Mouse (Mus musculus) hindbrain, embryonic 11.5 days (tissue): ENCODE measurements around the gene Rpl36al. TPM values are rescaled to one million over a fixed set of nuclear protein-coding genes. Genes with fewer than 3 reads are reported as not detected.

ENCODE experiments used
- ATAC-seq: fragments of 200-750 bp; cut with Nextera tagmentation; 2 replicates; pipeline ENCODE4 v1.8.0; 2017; ENCODE audit warnings: mild to moderate bottlenecking, moderate TSS enrichment, moderate library complexity; ENCODE audit not compliant: low FRiP score
- DNase-seq: peaks from one replicate; pipeline ENCODE4 v3.0.0-alpha.2; 2015; ENCODE audit warnings: low spot score
- H3K27ac ChIP-seq: fragments of 300-500 bp; sonication (generic); 2 replicates; pipeline ENCODE4 v1.5.1; 2014; ENCODE audit warnings: mild to moderate bottlenecking, low read depth, low read length
- H3K27me3 ChIP-seq: fragments of 300-500 bp; sonication (generic); 2 replicates; pipeline ENCODE4 v1.6.1; 2014; ENCODE audit warnings: mild to moderate bottlenecking, low read length, moderate library complexity, mixed read lengths; ENCODE audit not compliant: control insufficient read depth, insufficient read depth
- H3K36me3 ChIP-seq: fragments of 300-500 bp; sonication (generic); 2 replicates; pipeline ENCODE4 v1.6.1; 2014; ENCODE audit warnings: mild to moderate bottlenecking, low read length, moderate library complexity, mixed read lengths; ENCODE audit not compliant: control insufficient read depth, insufficient read depth
- H3K4me1 ChIP-seq: fragments of 300-500 bp; sonication (generic); replicated peaks from 2 replicates; pipeline ENCODE4 v1.6.1; 2014; ENCODE audit warnings: low read length, mixed read lengths; ENCODE audit not compliant: control insufficient read depth, insufficient read depth
- H3K4me2 ChIP-seq: fragments of 300-500 bp; sonication (generic); replicated peaks from 2 replicates; pipeline ENCODE4 v1.6.1; 2014; ENCODE audit warnings: mild to moderate bottlenecking, low read depth, low read length
- H3K4me3 ChIP-seq: fragments of 300-500 bp; sonication (generic); 2 replicates; pipeline ENCODE4 v1.5.1; 2014; ENCODE audit warnings: low read depth, low read length
- H3K9ac ChIP-seq: fragments of 300-500 bp; sonication (generic); 2 replicates; pipeline ENCODE4 v1.6.1; 2014; ENCODE audit warnings: low read depth, low read length
- H3K9me3 ChIP-seq: fragments of 300-500 bp; sonication (generic); 2 replicates; pipeline ENCODE4 v1.6.1; 2016; ENCODE audit warnings: low read length; ENCODE audit not compliant: control insufficient read depth
- WGBS: fragments of 180-500 bp; shearing (Covaris S2); extraction: QIAGEN DNeasy Blood & Tissue Kit; methylation state at CpG from one replicate; pipeline ENCODE4 v1.1.7; 2014; 5-methylcytosine and 5-hydroxymethylcytosine counted together
- polyA plus RNA-seq: library from polyadenylated mRNA; unstranded; fragments of >200 nt; fragmentation: Nextera tagmentation; extraction: Ambion mirVana; gene quantifications from 2 replicates; pipeline ENCODE4 v1.2.1, GENCODE M21; 2014

The Rpl36al gene
- polyA plus RNA-seq, 1 experiment from 2014 or later: 461 TPM

- H3K4me3 ChIP-seq: peak overlapping the region; percentile 87
- H3K36me3 ChIP-seq: peaks cover 2% of the 10 kb centered on the region; the same call in 1 of the 2 replicates
- H3K27ac ChIP-seq: peak overlapping the region; percentile 90
- H3K9me3 ChIP-seq: no peaks in the 10 kb centered on the region
- H3K4me1 ChIP-seq: no peaks in the 10 kb centered on the region
- no peaks in the 10 kb centered on the region for H3K27me3 ChIP-seq
- 3% methylated on average over 60 of the region's 86 CpGs for WGBS
- peak overlapping the region; percentile 97 for H3K4me2 ChIP-seq
- DNase-seq: peak; percentile 68
- H3K9ac ChIP-seq: peak overlapping the region; percentile 91
- ATAC-seq: peak; percentile 68
These were observed 736 bp upstream of the Rpl36al start for GRCm38 (mm10) chr12:69184342-69185295.

- DNase-seq (no peak), ATAC-seq (no peak)
- H3K9ac ChIP-seq: no peak overlapping the region
- H3K27me3 ChIP-seq: no peaks in the 10 kb centered on the region
- H3K4me3 ChIP-seq: no peak overlapping the region
- whole genome bisulfite sequencing: 91% methylated on average over 4 of the region's 4 CpGs
- H3K27ac ChIP-seq: no peak overlapping the region
- H3K36me3 ChIP-seq: no peaks in the 10 kb centered on the region
- H3K4me2 ChIP-seq: no peak overlapping the region
- H3K9me3 ChIP-seq: no peaks in the 10 kb centered on the region
- H3K4me1 ChIP-seq: no peaks in the 10 kb centered on the region
These were observed 2.1 kb downstream of the Rpl36al start for GRCm38 (mm10) chr12:69181800-69182199.

GRCm38 (mm10) chr12:69179371-69179770 lies 4.5 kb downstream of the Rpl36al start:
- H3K4me2 ChIP-seq: no peak overlapping the region
- H3K4me3 ChIP-seq: no peak overlapping the region
- H3K27ac ChIP-seq: no peak overlapping the region
- WGBS: 72% methylated on average over 12 of the region's 12 CpGs
- no peaks in the 10 kb centered on the region for H3K9me3 ChIP-seq
- H3K27me3 ChIP-seq: no peaks in the 10 kb centered on the region
- no peaks in the 10 kb centered on the region; the same call in 1 of the 2 replicates for H3K36me3 ChIP-seq
- H3K9ac ChIP-seq: no peak overlapping the region
- H3K4me1 ChIP-seq: no peaks in the 10 kb centered on the region
- ATAC-seq: no peak
- DNase-seq: no peak

GRCm38 (mm10) chr12:69177526-69177925 lies 6.4 kb downstream of the Rpl36al start:
- no peak overlapping the region for H3K9ac ChIP-seq
- no peak overlapping the region for H3K4me2 ChIP-seq
- ATAC-seq (no peak), DNase-seq (no peak)
- H3K27me3 ChIP-seq: no peaks in the 10 kb centered on the region
- H3K27ac ChIP-seq: no peak overlapping the region
- WGBS: 85% methylated on average over 3 of the region's 3 CpGs
- no peaks in the 10 kb centered on the region for H3K4me1 ChIP-seq
- no peak overlapping the region for H3K4me3 ChIP-seq
- H3K36me3 ChIP-seq: no peaks in the 10 kb centered on the region; the same call in 1 of the 2 replicates
- H3K9me3 ChIP-seq: no peaks in the 10 kb centered on the region

GRCm38 (mm10) chr12:69175975-69176374 lies 7.9 kb downstream of the Rpl36al start:
- H3K9ac ChIP-seq: no peak overlapping the region
- DNase-seq: no peak
- no peak overlapping the region for H3K4me2 ChIP-seq
- H3K4me1 ChIP-seq: no peaks in the 10 kb centered on the region
- no peak for ATAC-seq
- no peaks in the 10 kb centered on the region; the same call in 1 of the 2 replicates for H3K36me3 ChIP-seq
- no peaks in the 10 kb centered on the region for H3K27me3 ChIP-seq
- WGBS: 93% methylated on average over 3 of the region's 3 CpGs
- H3K9me3 ChIP-seq: no peaks in the 10 kb centered on the region
- H3K27ac ChIP-seq: no peak overlapping the region
- no peak overlapping the region for H3K4me3 ChIP-seq

GRCm38 (mm10) chr12:69171307-69171706 lies 12.6 kb downstream of the Rpl36al start:
- Histone ChIP-seq H3K4me2 (no peak overlapping the region), H3K4me3 (no peak overlapping the region), H3K36me3 (no peaks in the 10 kb centered on the region; the same call in 1 of the 2 replicates), H3K9me3 (no peaks in the 10 kb centered on the region), H3K27me3 (no peaks in the 10 kb centered on the region), H3K27ac (no peak overlapping the region), H3K4me1 (no peaks in the 10 kb centered on the region), H3K9ac (no peak overlapping the region)
- no peak for DNase-seq
- no peak for ATAC-seq
- WGBS: 96% methylated on average over 2 of the region's 2 CpGs

GRCm38 (mm10) chr12:69168461-69169106 lies 15.3 kb downstream of the Rpl36al start, which contains the start of gene Lrr1:
Gene Lrr1, plus strand, starts transcription at chr12:69168814.
- Histone ChIP-seq H3K9ac (peak within 1 kb of the TSS; percentile 73), H3K4me3 (peak within 1 kb of the TSS; percentile 59), H3K27me3 (no peaks in the 10 kb centered on the region), H3K4me2 (peak within 1 kb of the TSS; percentile 67), H3K36me3 (no peaks in the 10 kb centered on the region), H3K4me1 (no peaks in the 10 kb centered on the region), H3K27ac (peak within 1 kb of the TSS; percentile 47; the same call in 1 of the 2 replicates), H3K9me3 (no peaks in the 10 kb centered on the region)
- WGBS: under 1% methylated on average over 40 of the region's 40 CpGs
- DNase-seq (peak; percentile 87), ATAC-seq (peak; percentile 97)

DNA sequence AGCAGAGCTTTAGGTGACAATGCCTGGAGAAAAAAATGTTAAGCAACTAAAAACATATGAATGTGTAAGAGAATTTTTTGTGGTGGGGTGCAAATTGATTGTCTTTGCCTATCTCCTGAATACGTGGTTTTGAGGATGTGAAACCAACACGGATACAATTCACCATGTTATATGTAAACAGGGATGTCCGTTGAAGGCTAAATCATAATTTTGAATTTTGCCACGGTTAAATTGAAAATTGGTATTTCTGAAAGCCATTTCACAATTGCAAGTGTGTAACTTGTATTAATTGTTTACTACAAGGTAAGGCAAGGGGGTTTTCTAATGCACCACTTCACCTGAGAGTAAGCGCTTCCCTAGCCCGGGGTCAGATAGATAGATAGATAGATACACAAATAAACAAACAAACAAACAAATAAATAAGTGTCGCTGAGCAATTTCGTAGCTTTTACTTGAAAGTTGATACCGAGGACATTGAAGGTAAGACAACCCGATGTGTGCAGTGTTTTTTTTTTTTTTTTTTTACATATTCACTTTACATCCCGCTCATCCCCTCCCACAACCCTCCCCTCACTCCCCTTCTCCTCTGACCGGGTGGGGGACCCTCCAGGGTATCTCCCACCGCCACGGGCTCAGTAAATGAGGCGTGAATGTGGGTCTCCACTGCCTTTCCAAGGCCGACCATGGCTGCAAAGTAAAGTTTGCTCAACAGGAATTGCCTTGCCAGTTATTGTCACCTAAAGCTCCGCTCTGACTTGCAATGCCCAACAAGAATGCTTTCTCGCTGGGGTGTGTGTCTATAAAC lies 16.0 kb downstream of the Rpl36al start:
- 10% methylated on average over 18 of the region's 18 CpGs for WGBS
- Histone ChIP-seq H3K36me3 (no peaks in the 10 kb centered on the region), H3K27me3 (no peaks in the 10 kb centered on the region), H3K4me3 (peak overlapping the region; percentile 59), H3K9me3 (no peaks in the 10 kb centered on the region), H3K4me1 (no peaks in the 10 kb centered on the region), H3K27ac (no peak overlapping the region), H3K4me2 (peak overlapping the region; percentile 67), H3K9ac (peak overlapping the region; percentile 73)
- DNase-seq: no peak
- ATAC-seq: peak; percentile 70
